ENCODE assay signal across 8 mouse cellular contexts in the genomic region with DNA sequence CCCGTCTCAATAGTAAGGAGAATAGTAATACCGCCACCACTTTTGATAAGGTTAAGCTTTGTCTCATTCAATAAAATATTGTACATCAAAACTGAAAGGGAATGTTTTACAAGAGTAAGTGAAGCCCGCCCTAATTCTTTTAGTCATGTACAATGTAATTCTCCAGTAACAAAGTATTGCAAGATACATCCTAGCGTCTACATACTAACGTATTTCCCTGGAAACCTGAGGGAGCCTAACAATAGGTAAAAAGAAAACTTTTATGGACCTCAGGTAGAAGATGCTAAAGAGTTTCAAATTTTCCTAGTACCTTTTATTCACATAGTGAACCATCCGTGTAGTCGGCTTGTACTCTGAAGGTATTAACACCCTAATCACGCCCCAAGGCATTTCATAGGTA. TPM values are rescaled to one million over a fixed set of nuclear protein-coding genes. Genes with fewer than 3 reads are reported as not detected.
A peak's percentile ranks its signal among the peaks of the same experiment; 100 is the strongest.
DNase-seq lines count a peak whose midpoint lies in the region; ATAC-seq and TF ChIP-seq lines count a peak whose summit lies in the region.

No protein-coding gene starts in this region.

- no peaks in the 10 kb centered on the region for H3K9me3 ChIP-seq in hindbrain, embryonic 14.5 days (ENCODE audit: control insufficient read depth, low read length)
- no peaks in the 10 kb centered on the region for H3K9me3 ChIP-seq in midbrain, embryonic 15.5 days

- no peaks in the 10 kb centered on the region for H3K36me3 ChIP-seq in hindbrain, embryonic 14.5 days (replicated peaks; ENCODE audit: control insufficient read depth, insufficient read depth)
- H3K36me3 ChIP-seq in midbrain, embryonic 15.5 days (replicated peaks), result no peaks in the 10 kb centered on the region

- H3K27ac ChIP-seq in layer of hippocampus, adult 2 months, result peak overlapping the region; percentile 96
- 0 out of 2 replicates have a peak overlapping the region, but pooled peaks have one; percentile 20 for H3K27ac ChIP-seq in hindbrain, embryonic 14.5 days
- H3K27ac ChIP-seq in midbrain, embryonic 15.5 days, result no peak overlapping the region

- no peak for DNase-seq in layer of hippocampus, adult 2 months (ENCODE audit: low spot score in 2 of 2)
- DNase-seq in layer of hippocampus, adult 9-10 months (ENCODE audit: low spot score), result no peak
- DNase-seq in brain, embryonic 14.5 days (ENCODE audit: low read depth), result peak; percentile 23
- DNase-seq in hindbrain, embryonic 14.5 days (ENCODE audit: low spot score), result no peak
- no peak for DNase-seq in adrenal gland, postnatal 25 days
- no peak for DNase-seq in thymus, postnatal 25 days
- DNase-seq in layer of hippocampus, postnatal 36 days, result no peak

- peak overlapping the region; percentile 66 for H3K4me2 ChIP-seq in hindbrain, embryonic 14.5 days (replicated peaks)
- peak overlapping the region; percentile 48 for H3K4me2 ChIP-seq in midbrain, embryonic 15.5 days

- TF ChIP-seq POLR2A in brain, embryonic 14.5 days (IDR thresholded peaks at IDR 0.05; ENCODE audit: borderline replicate concordance, extremely low read depth, insufficient read depth, insufficient read length, poor library complexity, severe bottlenecking), result no peak

- peaks cover 10% of the 10 kb centered on the region for H3K4me1 ChIP-seq in hindbrain, embryonic 14.5 days (replicated peaks; ENCODE audit: control insufficient read depth, insufficient read depth, low read length)
- peaks cover 7% of the 10 kb centered on the region for H3K4me1 ChIP-seq in midbrain, embryonic 15.5 days

- H3K9ac ChIP-seq in hindbrain, embryonic 14.5 days, result peak overlapping the region; percentile 79
- H3K9ac ChIP-seq in midbrain, embryonic 15.5 days, result peak overlapping the region; percentile 76; the same call in 1 of the 2 replicates

- ATAC-seq in hindbrain, embryonic 14.5 days (ENCODE audit: low FRiP score), result no peak
- no peak for ATAC-seq in midbrain, embryonic 15.5 days (replicated peaks)

- H3K27me3 ChIP-seq in hindbrain, embryonic 14.5 days (ENCODE audit: control insufficient read depth, insufficient read depth, low read length), result peaks cover 8% of the 10 kb centered on the region; the same call in 1 of the 2 replicates
- no peaks in the 10 kb centered on the region for H3K27me3 ChIP-seq in midbrain, embryonic 15.5 days (replicated peaks)

- TF ChIP-seq CTCF in layer of hippocampus, adult 2 months (conservative IDR thresholded peaks at IDR 0.05), result no peak
- no peak for TF ChIP-seq CTCF in brain, embryonic 14.5 days (IDR thresholded peaks at IDR 0.05; ENCODE audit: borderline replicate concordance, extremely low read depth, insufficient read depth, insufficient read length)

- 20% methylated on average over 8 of the region's 8 CpGs for WGBS in hindbrain, embryonic 14.5 days
- WGBS in midbrain, embryonic 15.5 days, result 22% methylated on average over 8 of the region's 8 CpGs

- peak overlapping the region; percentile 67 for H3K4me3 ChIP-seq in layer of hippocampus, adult 2 months
- H3K4me3 ChIP-seq in hindbrain, embryonic 14.5 days (replicated peaks; ENCODE audit: low read length), result peak overlapping the region; percentile 57
- H3K4me3 ChIP-seq in midbrain, embryonic 15.5 days, result peak overlapping the region; percentile 65

RNA-seq across cellular contexts. Expression of gene Med14, which starts 1.4 kb away (rescaled TPM):
- 10 to 100 TPM; 72.1 to 78.1 TPM for total RNA-seq in layer of hippocampus, adult 2 months (2021)
- 38.8 and 41.1 TPM in 2 replicates for polyA plus RNA-seq in brain, embryonic 14.5 days (2012; rRNA removed)
- polyA plus RNA-seq in hindbrain, embryonic 14.5 days (2014; fragmentation: Nextera tagmentation; extraction: Ambion mirVana), result 23.2 and 25.0 TPM in 2 replicates
- polyA plus RNA-seq in midbrain, embryonic 15.5 days (2015; fragmentation: Nextera tagmentation; extraction: Ambion mirVana), result 13.5 and 14.3 TPM in 2 replicates
- total RNA-seq in adrenal gland, postnatal 25 days (2021), result 24.0 and 25.6 TPM in 2 replicates
- 10 to 100 TPM; 73.5 to 79.1 TPM for total RNA-seq in layer of hippocampus, postnatal 36 days (2021)
